Mouse (Mus musculus): ENCODE results near the gene Olfr583. TPM values are rescaled to one million over a fixed set of nuclear protein-coding genes. Genes with fewer than 3 reads are reported as not detected.

Gene Olfr583
- not detected in 2 replicates for total RNA-seq (2015; ENCODE audit: low replicate concordance)
- not detected in 2 replicates for total RNA-seq (2017; ENCODE audit: low replicate concordance)

DNA sequence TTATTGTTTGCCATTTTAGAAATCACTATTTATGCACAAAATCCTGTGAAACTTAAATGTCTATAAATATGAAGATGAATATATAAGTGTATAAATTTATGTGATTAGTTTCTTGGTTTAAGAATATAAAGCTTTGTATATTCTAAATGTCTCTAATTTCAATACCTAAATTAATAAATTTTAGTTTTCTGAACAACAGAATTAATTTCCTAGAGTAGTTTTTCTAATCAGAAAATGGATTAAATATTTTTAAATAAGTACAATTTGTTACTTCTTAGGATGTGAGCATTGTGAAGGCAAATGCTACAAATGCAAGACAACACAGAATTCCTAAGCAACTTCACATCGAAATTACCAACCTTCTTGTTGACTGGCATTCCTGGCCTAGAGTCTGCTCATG lies at the start of gene Olfr583:
Gene Olfr583 (plus strand): TSS at position 301 of the 400 bp plus-strand sequence.
- ATAC-seq (replicated peaks; ENCODE audit: low FRiP score, poor library complexity, severe bottlenecking): no peak

- no peak for ATAC-seq (replicated peaks; ENCODE audit: low FRiP score, poor library complexity, severe bottlenecking)
Observed at GRCm38 (mm10) chr7:103037724-103038123, 13.4 kb upstream of the Olfr583 start, which contains the start of gene Olfr582. Olfr582 (plus strand) TSS chr7:103038024.

DNA sequence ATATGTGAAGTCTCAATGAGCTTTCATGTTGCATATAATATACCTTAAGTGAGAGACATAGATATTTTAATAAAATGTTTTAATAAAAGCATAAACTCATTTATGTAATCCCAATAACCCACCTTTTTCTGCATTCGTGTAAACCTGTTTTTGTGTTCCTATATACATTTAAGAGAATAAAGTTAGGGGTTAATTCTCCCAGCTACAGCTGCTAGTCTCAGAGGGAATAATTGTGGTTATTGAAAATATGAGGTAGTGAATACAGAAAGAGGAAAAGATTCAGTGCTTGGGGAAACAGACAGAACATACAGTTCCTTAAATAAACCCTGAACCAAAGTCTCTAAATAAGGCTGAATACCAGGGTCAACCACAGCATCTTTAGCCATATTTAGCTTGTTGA lies 30.5 kb downstream of the Olfr583 start, which contains the start of gene Olfr584:
Gene Olfr584 (plus strand): TSS at position 301 of the 400 bp plus-strand sequence.
- ATAC-seq (replicated peaks; ENCODE audit: low FRiP score, poor library complexity, severe bottlenecking): no peak

- ATAC-seq (replicated peaks; ENCODE audit: low FRiP score, poor library complexity, severe bottlenecking): no peak
Observed at GRCm38 (mm10) chr7:103097420-103097819, 46.3 kb downstream of the Olfr583 start, which contains the start of gene Olfr585. Olfr585 (plus strand) TSS chr7:103097720.

Other genes with a start within 250 kb of the Olfr583 start
- gene Olfr564, start 247.8 kb upstream of the Olfr583 start, total RNA-seq (2015; ENCODE audit: low replicate concordance): not detected in 2 replicates
- not detected in 2 replicates for gene Olfr564, start 247.8 kb upstream of the Olfr583 start, total RNA-seq (2017; ENCODE audit: low replicate concordance)
- not detected in 2 replicates for gene Olfr566, start 192.5 kb upstream of the Olfr583 start, total RNA-seq (2015; ENCODE audit: low replicate concordance)
- 0.77 TPM in 1 of 2 replicates, not detected in the other for gene Olfr566, start 192.5 kb upstream of the Olfr583 start, total RNA-seq (2017; ENCODE audit: low replicate concordance)
- gene Olfr568, start 174.2 kb upstream of the Olfr583 start, total RNA-seq (2015; ENCODE audit: low replicate concordance): not detected in 2 replicates
- gene Olfr568, start 174.2 kb upstream of the Olfr583 start, total RNA-seq (2017; ENCODE audit: low replicate concordance): not detected in 2 replicates
- gene Olfr569, start 160.4 kb upstream of the Olfr583 start, total RNA-seq (2015; ENCODE audit: low replicate concordance): not detected in 2 replicates
- not detected in 2 replicates for gene Olfr569, start 160.4 kb upstream of the Olfr583 start, total RNA-seq (2017; ENCODE audit: low replicate concordance)
- gene Olfr570, start 156.7 kb upstream of the Olfr583 start, total RNA-seq (2015; ENCODE audit: low replicate concordance): not detected in 2 replicates
- not detected in 2 replicates for gene Olfr570, start 156.7 kb upstream of the Olfr583 start, total RNA-seq (2017; ENCODE audit: low replicate concordance)
- gene Olfr571, start 133.8 kb upstream of the Olfr583 start, total RNA-seq (2015; ENCODE audit: low replicate concordance): not detected in 2 replicates
- not detected in 2 replicates for gene Olfr571, start 133.8 kb upstream of the Olfr583 start, total RNA-seq (2017; ENCODE audit: low replicate concordance)
- gene Olfr572, start 126.9 kb upstream of the Olfr583 start, total RNA-seq (2015; ENCODE audit: low replicate concordance): not detected in 2 replicates
- not detected in 2 replicates for gene Olfr572, start 126.9 kb upstream of the Olfr583 start, total RNA-seq (2017; ENCODE audit: low replicate concordance)
- gene Olfr573-ps1, start 108.7 kb upstream of the Olfr583 start, total RNA-seq (2015; ENCODE audit: low replicate concordance): not detected in 2 replicates
- gene Olfr573-ps1, start 108.7 kb upstream of the Olfr583 start, total RNA-seq (2017; ENCODE audit: low replicate concordance): not detected in 2 replicates
- gene Olfr574, start 102.8 kb upstream of the Olfr583 start, total RNA-seq (2015; ENCODE audit: low replicate concordance): not detected in 2 replicates
- gene Olfr574, start 102.8 kb upstream of the Olfr583 start, total RNA-seq (2017; ENCODE audit: low replicate concordance): not detected in 2 replicates
- gene Olfr575, start 92.5 kb upstream of the Olfr583 start, total RNA-seq (2015; ENCODE audit: low replicate concordance): not detected in 2 replicates
- not detected in 2 replicates for gene Olfr575, start 92.5 kb upstream of the Olfr583 start, total RNA-seq (2017; ENCODE audit: low replicate concordance)
- not detected in 2 replicates for gene Olfr576, start 88.6 kb upstream of the Olfr583 start, total RNA-seq (2015; ENCODE audit: low replicate concordance)
- gene Olfr576, start 88.6 kb upstream of the Olfr583 start, total RNA-seq (2017; ENCODE audit: low replicate concordance): 0.43 TPM in 1 of 2 replicates, not detected in the other
- not detected in 2 replicates for gene Olfr577, start 75.4 kb upstream of the Olfr583 start, total RNA-seq (2015; ENCODE audit: low replicate concordance)
- gene Olfr577, start 75.4 kb upstream of the Olfr583 start, total RNA-seq (2017; ENCODE audit: low replicate concordance): not detected in 2 replicates
- not detected in 2 replicates for gene Olfr578, start 62.0 kb upstream of the Olfr583 start, total RNA-seq (2015; ENCODE audit: low replicate concordance)
- not detected in 2 replicates for gene Olfr578, start 62.0 kb upstream of the Olfr583 start, total RNA-seq (2017; ENCODE audit: low replicate concordance)
- gene Olfr582, start 13.3 kb upstream of the Olfr583 start, total RNA-seq (2015; ENCODE audit: low replicate concordance): not detected in 2 replicates
- not detected in 2 replicates for gene Olfr582, start 13.3 kb upstream of the Olfr583 start, total RNA-seq (2017; ENCODE audit: low replicate concordance)
- not detected in 2 replicates for gene Olfr584, start 30.6 kb downstream of the Olfr583 start, total RNA-seq (2015; ENCODE audit: low replicate concordance)
- not detected in 2 replicates for gene Olfr584, start 30.6 kb downstream of the Olfr583 start, total RNA-seq (2017; ENCODE audit: low replicate concordance)
- gene Olfr585, start 46.4 kb downstream of the Olfr583 start, total RNA-seq (2015; ENCODE audit: low replicate concordance): not detected in 2 replicates
- 2.2 TPM in 1 of 2 replicates, not detected in the other for gene Olfr585, start 46.4 kb downstream of the Olfr583 start, total RNA-seq (2017; ENCODE audit: low replicate concordance)
- not detected in 2 replicates for gene Olfr586, start 74.3 kb downstream of the Olfr583 start, total RNA-seq (2015; ENCODE audit: low replicate concordance)
- 0.17 TPM in 1 of 2 replicates, not detected in the other for gene Olfr586, start 74.3 kb downstream of the Olfr583 start, total RNA-seq (2017; ENCODE audit: low replicate concordance)
- not detected in 2 replicates for gene Olfr588-ps1, start 89.6 kb downstream of the Olfr583 start, total RNA-seq (2015; ENCODE audit: low replicate concordance)
- gene Olfr588-ps1, start 89.6 kb downstream of the Olfr583 start, total RNA-seq (2017; ENCODE audit: low replicate concordance): not detected in 2 replicates
- gene Olfr589, start 105.1 kb downstream of the Olfr583 start, total RNA-seq (2015; ENCODE audit: low replicate concordance): not detected in 2 replicates
- gene Olfr589, start 105.1 kb downstream of the Olfr583 start, total RNA-seq (2017; ENCODE audit: low replicate concordance): not detected in 2 replicates
- gene Olfr591, start 127.0 kb downstream of the Olfr583 start, total RNA-seq (2015; ENCODE audit: low replicate concordance): not detected in 2 replicates
- gene Olfr591, start 127.0 kb downstream of the Olfr583 start, total RNA-seq (2017; ENCODE audit: low replicate concordance): not detected in 2 replicates
- gene Olfr592, start 133.5 kb downstream of the Olfr583 start, total RNA-seq (2015; ENCODE audit: low replicate concordance): not detected in 2 replicates
- 0.70 TPM in 1 of 2 replicates, not detected in the other for gene Olfr592, start 133.5 kb downstream of the Olfr583 start, total RNA-seq (2017; ENCODE audit: low replicate concordance)
- gene Olfr593, start 160.6 kb downstream of the Olfr583 start, total RNA-seq (2015; ENCODE audit: low replicate concordance): not detected in 2 replicates
- not detected in 2 replicates for gene Olfr593, start 160.6 kb downstream of the Olfr583 start, total RNA-seq (2017; ENCODE audit: low replicate concordance)
- gene Olfr594, start 165.7 kb downstream of the Olfr583 start, total RNA-seq (2015; ENCODE audit: low replicate concordance): not detected in 2 replicates
- gene Olfr594, start 165.7 kb downstream of the Olfr583 start, total RNA-seq (2017; ENCODE audit: low replicate concordance): not detected in 2 replicates
- not detected in 2 replicates for gene Usp17ld, start 201.2 kb downstream of the Olfr583 start, total RNA-seq (2015; ENCODE audit: low replicate concordance)
- gene Usp17ld, start 201.2 kb downstream of the Olfr583 start, total RNA-seq (2017; ENCODE audit: low replicate concordance): not detected in 2 replicates

Data from erythroblast, adult 5-6 weeks (primary cell).